Mouse (Mus musculus) embryonic fibroblast, embryonic 13.5 days (primary cell): Measurements from ENCODE around the gene Cphx3.
"Not testable (repeated sequence)": the region's sequence is repeated elsewhere in the genome, so short reads cannot be mapped to it uniquely, and the experiment has no call there.

ENCODE experiments used
- CTCF ChIP-seq: IDR thresholded peaks from 2 replicates; pipeline ENCODE4 v1.5.1; 2011; ENCODE audit warnings: mild to moderate bottlenecking, control low read depth, low read length, moderate library complexity, borderline replicate concordance; ENCODE audit not compliant: insufficient read depth
- POLR2A ChIP-seq: IDR thresholded peaks from 2 replicates; pipeline ENCODE4 v1.6.1; 2011; ENCODE audit warnings: low read depth, mild to moderate bottlenecking, control low read depth, low read length, moderate library complexity

DNA sequence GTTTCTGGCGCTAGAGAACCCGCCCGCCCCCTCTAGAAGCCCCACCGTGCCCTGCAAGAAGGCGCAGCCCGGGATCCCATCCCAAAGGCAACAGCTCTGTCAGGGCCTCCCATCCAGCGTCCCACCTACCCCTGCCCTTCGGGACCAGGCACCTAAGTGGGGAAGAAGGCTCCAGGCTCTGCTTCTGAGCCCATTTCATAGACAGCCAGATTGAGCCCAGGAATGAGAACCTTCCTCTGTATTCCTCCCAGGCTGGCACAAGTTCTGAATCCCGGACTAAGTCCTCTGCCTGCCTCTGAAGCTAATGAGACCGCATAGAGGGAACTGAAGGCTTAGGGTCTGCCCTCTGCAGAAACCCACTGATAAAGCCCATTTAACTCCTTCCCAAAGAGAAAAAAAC lies 100.3 kb downstream of the Cphx3 start, which contains the start of gene Plac9b:
- not testable (repeated sequence) for TF ChIP-seq CTCF, POLR2A
